Mouse (Mus musculus) erythroblast, adult 5-6 weeks (primary cell): Measurements from ENCODE around the gene Fam149a. TPM values are rescaled to one million over a fixed set of nuclear protein-coding genes. Genes with fewer than 3 reads are reported as not detected.
"Not testable (repeated sequence)": the region's sequence is repeated elsewhere in the genome, so short reads cannot be mapped to it uniquely, and the experiment has no call there.

Experiments
- ATAC-seq: replicated peaks from 2 replicates; pipeline ENCODE4 v1.8.0; 2016; ENCODE audit warnings: moderate number of reproducible peaks, mild to moderate bottlenecking, moderate TSS enrichment, inconsistent platforms; ENCODE audit not compliant: poor library complexity, low FRiP score, severe bottlenecking
- total RNA-seq, 2 experiments: library from RNA; stranded (forward) in 1 of 2; stranded (reverse) in 1 of 2; fragments of 150-400 nt in 1 of 2; fragments of 200-764, 138-1000 nt in 1 of 2; gene quantifications; 2 replicates each; pipeline versions ENCODE4 v1.2.3 to v1.2.4; 2015 to 2017; ENCODE audit warnings: low replicate concordance in 2 of 2

Gene Fam149a
- total RNA-seq, 2 experiments from 2014 or later, result 0.34 TPM; not detected in 1

GRCm38 (mm10) chr8:45341630-45342628 is 40.2 kb downstream of the Fam149a start:
- ATAC-seq, result no peak

- no peak for ATAC-seq
Observed at GRCm38 (mm10) chr8:45333493-45333892, 48.6 kb downstream of the Fam149a start.

GRCm38 (mm10) chr8:45332685-45333409 is 49.2 kb downstream of the Fam149a start, which contains the start of gene Cyp4v3:
Gene Cyp4v3, minus strand, starts transcription at chr8:45333216.
- ATAC-seq, result no peak

GRCm38 (mm10) chr8:45330856-45331255 is 51.2 kb downstream of the Fam149a start:
- no peak for ATAC-seq

GRCm38 (mm10) chr8:45329206-45329980 is 52.7 kb downstream of the Fam149a start:
- no peak for ATAC-seq

GRCm38 (mm10) chr8:45327076-45327475 is 55.0 kb downstream of the Fam149a start:
- not testable (repeated sequence) for ATAC-seq

GRCm38 (mm10) chr8:45324151-45324550 is 57.9 kb downstream of the Fam149a start:
- no peak for ATAC-seq

- no peak for ATAC-seq
Observed at GRCm38 (mm10) chr8:45321365-45321764, 60.7 kb downstream of the Fam149a start.

- ATAC-seq, result no peak
Observed at GRCm38 (mm10) chr8:45320930-45321329, 61.2 kb downstream of the Fam149a start.

GRCm38 (mm10) chr8:45310967-45311366 is 71.1 kb downstream of the Fam149a start:
- ATAC-seq, result no peak

- ATAC-seq, result no peak
Observed at GRCm38 (mm10) chr8:45308366-45308765, 73.7 kb downstream of the Fam149a start, which contains the start of gene Gm45753. Gene Gm45753, minus strand, starts transcription at chr8:45308466.

GRCm38 (mm10) chr8:45305479-45305878 is 76.6 kb downstream of the Fam149a start:
- ATAC-seq, result no peak

GRCm38 (mm10) chr8:45304354-45304753 is 77.7 kb downstream of the Fam149a start:
- ATAC-seq, result no peak

GRCm38 (mm10) chr8:45302390-45302789 is 79.7 kb downstream of the Fam149a start:
- no peak for ATAC-seq

- no peak for ATAC-seq
Observed at GRCm38 (mm10) chr8:45295276-45295675, 86.8 kb downstream of the Fam149a start.

- no peak for ATAC-seq
Observed at GRCm38 (mm10) chr8:45294687-45295086, 87.4 kb downstream of the Fam149a start, which contains the start of gene Klkb1. Gene Klkb1, minus strand, starts transcription at chr8:45294859.

GRCm38 (mm10) chr8:45291790-45292189 is 90.3 kb downstream of the Fam149a start:
- no peak for ATAC-seq
